Mouse (Mus musculus) mature B cell (primary cell): ENCODE data around the gene Helz.

Source experiments
- in situ Hi-C: fragments of 300-500 bp; cut with MboI; formaldehyde crosslinking; loops from 2 replicates; pipeline ENCODE4 v1.14.3; 2019

Helz gene

DNA sequence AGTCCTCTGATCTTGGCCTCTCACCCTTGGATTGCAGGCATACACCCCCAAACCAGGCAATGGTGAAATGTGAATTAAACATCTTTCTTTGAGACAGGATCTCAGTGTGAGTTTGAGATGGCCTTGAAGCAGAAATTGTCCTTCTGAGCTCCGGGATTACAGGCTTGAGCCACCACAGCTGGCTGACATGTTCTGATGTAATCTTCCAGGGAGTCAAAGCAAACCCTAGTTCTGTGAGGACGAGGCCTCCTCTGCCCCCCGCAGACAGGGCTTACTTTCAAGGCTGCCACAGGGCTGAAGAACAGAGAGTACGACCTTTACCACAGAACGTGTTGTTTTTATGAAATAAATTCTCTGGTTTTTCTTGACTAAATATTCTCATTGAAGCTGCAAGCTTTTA lies 126.3 kb downstream of the Helz start:
- in situ Hi-C loops, result no loop called here

DNA sequence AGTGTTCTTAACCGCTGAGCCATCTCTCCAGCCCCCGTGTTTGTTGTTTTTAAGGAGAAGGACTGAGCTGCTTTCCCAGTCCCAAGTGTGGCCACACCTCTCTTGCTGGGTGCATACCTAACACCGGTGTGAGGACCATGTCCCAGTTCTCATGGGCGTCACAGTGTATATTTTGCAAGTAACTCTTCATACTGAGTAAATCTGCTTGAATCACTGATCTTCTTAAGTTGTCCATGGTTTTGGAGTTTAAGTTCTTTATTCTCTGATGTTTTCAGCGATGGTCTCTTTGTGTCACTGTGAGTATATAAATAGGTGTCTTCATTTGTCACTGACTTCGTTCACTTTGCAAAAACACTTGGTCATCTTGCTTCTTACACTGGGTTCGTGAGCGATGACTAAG lies 126.9 kb downstream of the Helz start:
- in situ Hi-C loops, result no loop called here

DNA sequence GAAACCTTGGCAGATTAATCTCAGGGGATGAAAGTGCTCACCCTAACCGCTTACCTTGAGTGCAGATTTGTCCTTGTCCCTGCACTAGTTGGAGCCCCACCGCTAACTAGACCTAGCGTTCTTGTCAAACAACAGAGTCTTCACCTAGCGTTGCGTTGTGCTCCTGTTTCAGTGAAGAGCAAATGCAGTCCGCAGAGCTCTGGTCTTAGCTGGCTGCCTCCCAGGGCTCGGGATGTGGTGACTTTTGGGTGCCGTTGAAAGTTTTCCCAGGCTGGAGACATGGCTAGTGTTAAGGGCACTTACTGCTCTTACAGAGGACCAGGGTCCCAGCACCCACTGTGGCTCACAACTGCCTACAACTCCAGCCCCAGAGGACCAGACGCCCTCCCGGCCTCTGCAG lies 127.5 kb downstream of the Helz start:
- in situ Hi-C loops, result no loop called here

DNA sequence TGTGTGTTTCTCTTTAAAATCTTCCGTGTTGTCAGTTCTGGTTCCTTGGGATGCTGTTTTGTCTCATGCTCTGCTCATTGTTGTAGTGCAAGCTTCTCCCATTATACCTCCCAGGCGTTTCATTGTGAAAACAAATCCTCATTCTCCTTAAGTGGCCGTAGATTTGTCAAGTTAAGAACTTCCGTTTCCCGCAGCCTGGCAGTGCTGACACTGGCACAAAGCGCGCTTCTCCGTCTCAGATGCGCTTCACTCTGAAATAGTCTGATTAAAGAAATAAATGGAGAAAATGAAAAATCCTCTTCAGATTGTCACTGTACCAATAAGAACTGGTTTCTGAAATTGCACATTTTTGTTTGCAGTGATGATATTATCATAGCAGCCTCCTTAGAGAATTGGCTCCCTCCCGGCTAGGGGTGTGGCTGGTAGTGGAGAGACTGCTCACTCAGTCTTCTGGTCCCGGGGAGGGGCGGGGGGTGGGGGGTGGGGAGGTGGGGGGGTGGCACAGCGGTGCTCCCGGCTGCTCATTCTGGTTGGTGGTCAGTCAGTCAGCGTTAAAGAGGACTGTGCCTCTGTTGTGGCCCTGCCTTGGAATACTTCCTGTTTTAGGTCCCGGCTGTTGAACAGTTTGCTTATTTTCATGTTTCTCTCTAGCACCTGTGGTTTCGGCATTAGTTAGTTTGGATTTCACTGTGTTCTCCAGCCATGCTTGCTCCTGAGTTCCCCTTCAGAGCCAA lies 128.6 kb downstream of the Helz start:
- in situ Hi-C loops, result no loop called here

DNA sequence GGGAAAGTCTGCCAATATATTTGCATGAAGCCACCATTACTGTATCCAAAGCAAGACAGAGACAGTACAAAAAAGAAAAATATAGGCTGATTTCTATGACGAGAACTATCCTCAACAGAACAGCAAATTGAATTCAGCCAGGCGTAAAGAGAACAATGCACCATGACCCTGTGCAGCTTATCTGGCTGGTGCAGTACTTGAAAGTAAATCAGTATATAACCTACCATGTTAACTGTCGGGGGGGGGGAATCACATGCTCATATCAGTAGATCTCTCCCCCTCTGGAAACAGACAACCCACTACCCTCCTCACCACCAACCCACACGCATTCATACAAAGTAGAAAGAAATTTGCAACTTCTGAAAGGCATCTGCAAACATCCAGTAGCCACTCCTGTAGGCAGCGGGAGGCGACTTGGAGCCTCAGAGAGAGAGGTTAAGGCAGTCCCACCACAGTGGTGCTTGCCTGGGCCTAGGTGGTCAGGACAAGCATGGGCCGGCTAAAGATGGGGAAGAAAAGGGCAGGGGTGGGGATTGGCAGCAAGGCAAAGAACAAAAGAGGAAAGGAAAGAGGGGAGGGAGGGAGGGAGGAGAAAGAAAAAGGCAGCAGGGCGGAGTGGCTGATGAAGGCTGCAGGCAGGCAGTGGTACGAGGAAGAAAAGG lies 135.1 kb downstream of the Helz start:
- in situ Hi-C loops, result no loop called here

DNA sequence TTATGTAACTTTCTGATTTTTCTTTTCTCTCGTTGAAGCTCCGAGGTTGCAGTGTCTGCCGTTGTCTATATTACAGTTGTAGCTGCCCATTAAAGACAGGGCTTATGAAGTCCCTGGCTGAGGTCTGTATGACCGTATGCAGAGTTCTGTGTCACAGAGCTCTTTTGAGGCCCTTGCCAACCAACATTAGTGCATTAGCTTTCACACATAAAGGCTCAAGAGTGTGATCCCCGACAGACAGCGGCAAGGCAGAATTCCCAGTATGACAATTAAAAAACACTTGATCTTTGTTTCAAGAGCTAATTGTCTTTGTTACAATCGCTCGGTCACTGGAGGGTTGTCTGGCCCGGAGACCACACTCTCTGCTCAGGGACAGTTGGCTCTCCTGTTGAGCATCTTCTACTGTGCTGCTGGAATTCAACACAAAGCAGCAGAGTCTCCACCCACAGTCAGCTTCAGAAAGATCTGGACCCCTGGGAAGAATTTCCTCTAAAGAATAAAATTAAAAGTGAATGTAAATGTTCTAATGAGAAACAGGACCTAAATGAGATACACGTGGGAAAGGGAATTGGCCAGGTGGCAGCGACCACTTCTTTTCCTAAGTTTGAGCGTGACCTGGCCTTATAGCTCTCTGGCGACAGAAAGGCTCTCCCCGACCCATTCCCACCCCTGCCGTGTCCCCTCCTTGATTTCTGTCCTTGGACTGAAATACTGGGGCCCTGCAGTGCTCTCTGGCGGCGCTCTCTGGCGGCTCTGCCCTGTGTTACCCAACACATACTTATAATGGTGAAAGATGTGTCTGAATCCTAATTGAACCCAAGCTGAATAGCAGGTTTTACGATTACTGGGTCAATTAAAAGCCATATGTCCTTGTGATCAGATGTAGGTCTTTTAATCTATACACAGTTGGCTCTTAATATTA lies 136.1 kb downstream of the Helz start:
- in situ Hi-C loops, result no loop called here

DNA sequence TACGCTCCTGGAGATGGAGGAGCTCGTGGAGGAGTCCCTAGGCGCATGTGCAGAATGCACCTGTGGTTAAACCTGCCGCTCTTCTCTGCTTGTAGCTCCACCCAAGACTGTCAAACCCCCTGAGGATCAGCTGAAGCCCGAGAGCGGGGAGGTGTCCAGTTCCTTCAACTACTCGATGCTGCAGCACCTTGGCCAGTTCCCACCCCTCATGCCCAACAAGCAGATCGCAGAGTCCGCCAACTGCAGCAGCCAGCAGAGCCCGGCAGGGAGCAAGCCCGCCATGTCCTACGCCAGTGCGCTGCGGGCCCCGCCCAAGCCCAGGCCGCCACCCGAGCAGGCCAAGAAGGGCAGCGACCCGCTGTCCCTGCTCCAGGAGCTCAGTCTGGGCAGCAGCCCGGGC lies 138.6 kb downstream of the Helz start:
- in situ Hi-C loops, result no loop called here

DNA sequence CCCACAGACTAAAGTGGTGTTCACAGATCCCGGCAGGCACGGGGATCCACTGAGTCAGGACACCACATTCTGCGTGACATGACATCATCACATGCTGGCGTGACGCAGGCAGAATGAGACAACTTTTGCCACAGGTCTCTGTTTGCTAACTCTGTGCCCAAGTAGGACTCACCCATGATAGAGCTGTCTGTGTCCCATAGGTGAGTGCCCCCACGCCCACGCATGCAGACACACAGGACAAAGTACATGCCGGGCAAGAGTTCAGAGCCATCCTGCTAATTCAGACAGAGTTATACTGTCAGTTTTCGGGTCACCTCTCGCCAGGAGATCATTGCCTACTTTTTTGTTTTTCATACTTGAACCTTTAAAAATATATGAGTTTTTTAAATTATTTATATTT lies 140.8 kb downstream of the Helz start:
- in situ Hi-C loops, result no loop called here

DNA sequence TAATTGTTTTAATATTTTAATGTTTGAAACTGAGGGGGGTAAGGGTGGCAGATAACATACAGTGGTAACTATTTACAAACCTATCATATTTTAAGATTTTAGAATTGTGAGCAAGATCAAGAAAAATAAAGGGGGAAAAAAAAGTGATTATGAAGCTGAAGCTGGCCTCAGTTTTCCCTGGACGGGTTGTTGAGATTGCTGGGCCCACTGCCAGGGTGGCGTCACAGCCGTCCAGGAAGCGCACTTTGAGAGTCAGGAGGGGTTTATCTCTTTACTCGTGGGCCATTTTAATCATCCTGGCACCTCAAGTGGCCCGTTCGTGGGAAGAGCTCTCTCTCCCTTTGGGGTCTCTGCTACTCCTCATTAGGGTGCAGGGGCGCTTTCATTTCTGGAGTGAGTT lies 143.8 kb downstream of the Helz start:
- in situ Hi-C loops, result no loop called here

DNA sequence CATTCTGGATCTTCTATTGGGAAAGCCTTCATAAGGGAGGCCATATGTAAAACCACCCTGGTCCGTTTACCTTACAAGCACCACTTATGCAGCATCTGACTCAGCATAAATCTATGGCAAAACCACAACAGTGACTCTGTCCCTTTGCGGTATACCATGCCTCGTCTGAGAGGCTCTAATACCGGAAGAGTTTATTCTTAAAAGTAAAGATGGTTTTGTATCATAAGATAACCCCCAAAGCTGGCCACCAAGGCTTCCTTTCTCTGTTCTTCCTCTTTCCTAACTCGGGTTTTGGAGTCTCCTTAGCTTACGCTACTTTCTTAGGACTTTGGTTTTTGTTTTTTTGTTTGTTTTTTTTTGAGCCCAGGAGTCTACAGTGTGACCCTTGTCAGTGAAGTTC lies 145.6 kb downstream of the Helz start:
- in situ Hi-C loops, result no loop called here

DNA sequence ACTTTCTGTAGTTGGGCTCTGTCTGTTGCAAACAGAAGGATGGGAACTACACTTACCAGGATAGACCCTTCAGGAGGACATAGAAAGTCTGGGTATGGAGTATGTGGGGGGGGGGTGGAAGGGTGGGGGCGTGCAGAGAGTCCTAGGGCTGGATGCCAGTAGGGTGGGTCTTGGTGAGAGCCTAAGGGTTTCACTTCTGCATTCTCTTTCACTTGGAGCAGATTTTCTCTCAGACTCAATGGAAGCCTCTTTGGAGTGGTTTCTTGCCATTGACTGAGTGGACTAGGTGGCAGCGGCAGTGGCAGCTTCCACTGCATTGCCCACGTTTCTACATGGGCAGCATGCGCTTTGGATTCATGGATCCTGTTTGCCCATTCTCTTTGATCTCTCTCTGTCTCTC lies 152.2 kb downstream of the Helz start:
- in situ Hi-C loops, result no loop called here

DNA sequence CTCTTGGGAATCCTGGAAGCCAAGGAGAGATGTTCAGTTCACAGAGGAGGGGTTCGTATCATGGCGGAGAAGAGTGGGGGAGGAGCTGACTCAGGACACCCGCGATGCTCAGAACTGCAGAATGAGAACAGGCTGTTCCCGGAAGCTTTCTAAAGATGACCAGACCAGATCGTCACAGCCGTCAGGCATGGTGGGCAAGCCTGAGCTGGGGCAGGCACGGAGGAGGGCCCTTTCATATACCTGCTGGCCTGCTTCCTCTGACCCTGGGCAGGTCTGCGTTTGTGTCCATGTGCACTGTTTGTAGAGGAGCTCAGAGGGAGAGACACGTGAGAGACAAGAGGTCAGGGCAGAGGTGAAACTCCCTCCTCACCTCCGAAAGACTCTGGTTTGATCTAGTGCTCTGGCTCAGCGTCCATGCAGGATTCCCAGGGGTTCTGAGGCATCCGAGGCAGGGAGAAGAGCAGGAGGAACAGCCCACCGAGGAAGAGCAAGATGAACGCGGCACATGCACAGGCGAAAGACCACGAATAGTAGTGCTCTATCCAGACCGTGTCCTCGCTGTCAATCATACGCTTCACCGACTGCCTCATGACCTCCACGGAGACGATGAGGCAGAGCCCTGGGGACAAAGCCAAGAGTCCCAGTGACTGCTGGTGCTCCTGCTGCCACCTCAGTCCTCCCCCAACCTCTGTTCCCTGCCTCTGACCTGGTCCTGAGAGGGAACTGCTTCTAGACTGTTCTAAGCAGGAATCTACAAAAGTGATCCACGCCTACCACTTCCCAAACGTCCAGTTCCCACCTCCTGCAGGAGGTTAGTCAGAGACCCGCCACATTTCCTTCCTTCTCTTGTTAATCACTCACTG lies 155.8 kb downstream of the Helz start:
- in situ Hi-C loops, result no loop called here

DNA sequence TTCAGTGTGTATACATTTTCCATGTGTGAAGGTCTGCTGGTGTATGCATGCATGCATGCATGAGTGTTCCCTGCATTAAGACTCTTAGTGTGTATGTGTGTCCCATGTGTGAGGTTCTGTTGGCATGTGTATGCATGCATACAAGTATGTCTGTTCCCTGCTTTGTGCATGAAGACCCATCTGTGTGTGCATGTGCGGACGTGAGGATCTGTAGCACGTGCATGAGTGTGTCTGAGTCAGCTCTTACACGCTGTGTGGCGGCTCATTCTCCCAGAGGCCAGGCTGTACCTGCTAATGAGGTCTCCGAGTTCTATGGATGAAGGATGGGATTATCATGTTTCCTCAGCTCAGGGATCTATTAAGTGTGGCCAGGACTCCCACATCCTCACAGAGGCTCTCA lies 157.3 kb downstream of the Helz start:
- in situ Hi-C loops, result no loop called here

DNA sequence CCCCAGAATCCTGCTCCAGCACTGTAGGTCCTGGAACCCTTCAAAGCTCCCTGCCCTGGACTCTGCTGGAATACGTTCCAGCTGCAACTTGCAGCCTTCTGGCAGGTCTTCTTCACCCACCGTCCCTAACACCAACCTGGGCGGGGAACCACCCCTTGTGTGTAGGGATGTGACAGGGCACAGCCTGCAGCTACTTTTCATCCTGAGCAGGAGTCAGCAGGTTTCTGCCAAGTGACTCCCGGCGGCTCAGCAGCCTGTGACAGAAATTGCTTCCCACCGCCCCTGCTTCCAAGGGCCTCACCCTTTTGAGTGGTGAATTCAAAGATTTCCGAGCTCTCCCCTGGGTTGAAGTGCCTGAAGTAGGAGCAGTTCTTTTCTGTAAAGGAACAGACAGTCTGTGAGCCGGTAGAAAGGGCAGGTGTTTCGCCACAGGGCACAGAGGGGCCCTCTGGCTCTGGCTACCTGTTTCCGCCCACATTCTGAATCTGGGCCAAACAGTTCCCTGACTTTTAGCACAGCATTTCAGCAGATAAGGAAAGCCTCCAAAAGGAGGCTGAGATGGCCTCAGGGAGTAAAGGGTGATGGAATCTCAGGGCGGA lies 157.8 kb downstream of the Helz start:
- in situ Hi-C loops, result no loop called here

DNA sequence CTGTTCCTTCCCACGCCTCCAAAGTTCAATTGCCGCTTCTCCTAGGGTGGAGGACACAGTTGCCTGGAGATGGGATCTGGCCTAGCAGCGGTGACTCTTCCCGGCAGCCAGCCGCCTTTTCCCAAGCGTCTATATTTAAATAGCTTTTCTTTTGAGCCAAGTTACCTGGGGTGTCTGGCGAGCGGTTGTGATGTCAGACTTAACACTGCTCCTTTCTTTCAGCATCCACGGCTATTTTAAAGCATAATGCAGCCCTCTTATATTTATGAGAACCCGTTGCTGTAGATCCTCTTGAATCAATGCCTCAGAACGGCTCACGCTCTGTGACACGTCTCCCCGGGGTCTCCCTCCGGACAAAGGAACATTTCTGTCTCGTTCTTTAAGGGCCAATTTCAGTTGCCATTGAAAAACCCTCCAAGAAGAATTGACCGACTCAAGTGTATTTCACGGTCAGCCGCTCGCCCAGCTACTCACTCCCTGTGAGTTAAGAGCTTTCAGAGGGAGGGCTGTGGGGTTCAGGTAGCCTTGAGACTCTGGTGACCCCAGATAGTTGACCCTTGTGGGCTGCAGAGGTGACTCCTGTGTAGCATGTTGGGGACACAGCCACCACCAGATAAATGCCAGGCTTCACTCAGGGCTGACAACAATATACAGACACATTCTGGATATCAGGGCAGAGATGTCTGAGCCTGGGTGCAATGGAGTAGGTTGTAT lies 160.3 kb downstream of the Helz start:
- in situ Hi-C loops, result no loop called here

DNA sequence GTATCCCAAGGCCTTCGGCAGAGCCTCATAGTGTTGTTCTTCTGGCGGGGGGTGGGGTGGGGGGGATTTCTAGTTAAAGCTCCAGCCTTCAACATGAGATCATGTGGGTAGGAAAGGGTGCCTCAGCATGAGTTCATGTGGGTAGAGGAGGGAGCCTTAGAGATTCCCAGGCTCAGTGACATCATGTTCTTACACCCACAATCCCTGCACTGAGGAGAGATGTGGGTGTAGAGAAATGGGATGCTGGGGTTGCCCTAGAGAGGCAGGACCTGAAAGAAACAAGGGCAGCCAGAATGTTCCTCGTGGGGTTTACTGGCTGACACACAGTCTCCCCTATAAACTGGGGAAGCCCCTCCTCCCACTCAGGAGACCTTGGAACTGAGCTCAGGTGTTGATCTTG lies 162.6 kb downstream of the Helz start:
- in situ Hi-C loops, result no loop called here

DNA sequence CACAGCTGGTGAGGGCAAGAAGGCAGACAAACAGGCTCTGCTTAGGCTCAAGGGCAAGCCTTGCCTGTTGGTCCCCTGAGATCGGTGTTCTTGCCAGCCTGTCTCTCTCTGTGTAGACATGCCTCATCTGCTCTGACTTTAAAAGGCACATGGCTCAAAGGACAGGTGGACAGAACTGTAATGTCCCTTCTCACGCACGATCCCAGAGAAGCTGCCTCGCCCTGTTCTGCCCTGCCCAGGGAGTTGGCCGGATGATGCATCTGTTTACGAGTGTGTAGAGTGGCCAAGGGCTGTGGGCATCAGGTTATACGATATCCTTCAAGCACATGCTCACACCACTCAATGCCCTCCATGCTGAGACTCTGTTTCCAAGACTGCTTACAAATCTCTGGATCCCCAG lies 166.6 kb downstream of the Helz start:
- in situ Hi-C loops, result no loop called here

DNA sequence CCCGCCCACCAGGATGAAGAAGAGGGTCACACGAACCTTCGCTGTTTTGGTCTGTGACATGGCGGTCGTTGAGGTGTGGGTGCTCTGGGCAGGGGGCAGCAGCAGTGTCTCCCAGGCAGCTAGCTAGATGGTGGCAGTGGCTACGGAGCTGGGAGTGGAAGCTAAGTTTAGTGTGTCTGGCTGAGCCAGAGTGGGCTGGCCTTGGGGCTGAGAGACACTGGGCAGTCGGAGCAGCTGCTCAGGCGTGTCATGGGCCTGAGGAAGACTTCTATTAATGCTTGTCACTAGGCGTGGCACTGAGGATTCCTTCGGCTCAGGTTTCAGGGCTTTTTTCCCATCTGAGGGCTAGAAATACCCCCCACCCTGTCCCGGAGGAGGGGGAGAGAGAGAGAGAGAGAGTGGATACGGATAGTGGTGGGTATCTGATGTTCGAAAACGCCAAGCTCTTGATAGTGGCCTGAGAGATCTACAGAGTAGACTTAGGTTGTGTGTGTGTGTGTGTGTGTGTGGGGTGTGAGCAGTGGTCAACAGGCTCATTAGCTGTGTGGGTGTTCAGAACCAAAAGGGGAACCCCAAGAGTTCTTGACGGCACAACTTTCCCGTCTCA lies 168.7 kb downstream of the Helz start, which contains the start of gene Cacng1:
Gene Cacng1 (minus strand): TSS at position 191 of the 607 bp plus-strand sequence.
- in situ Hi-C loops, result no loop called here

DNA sequence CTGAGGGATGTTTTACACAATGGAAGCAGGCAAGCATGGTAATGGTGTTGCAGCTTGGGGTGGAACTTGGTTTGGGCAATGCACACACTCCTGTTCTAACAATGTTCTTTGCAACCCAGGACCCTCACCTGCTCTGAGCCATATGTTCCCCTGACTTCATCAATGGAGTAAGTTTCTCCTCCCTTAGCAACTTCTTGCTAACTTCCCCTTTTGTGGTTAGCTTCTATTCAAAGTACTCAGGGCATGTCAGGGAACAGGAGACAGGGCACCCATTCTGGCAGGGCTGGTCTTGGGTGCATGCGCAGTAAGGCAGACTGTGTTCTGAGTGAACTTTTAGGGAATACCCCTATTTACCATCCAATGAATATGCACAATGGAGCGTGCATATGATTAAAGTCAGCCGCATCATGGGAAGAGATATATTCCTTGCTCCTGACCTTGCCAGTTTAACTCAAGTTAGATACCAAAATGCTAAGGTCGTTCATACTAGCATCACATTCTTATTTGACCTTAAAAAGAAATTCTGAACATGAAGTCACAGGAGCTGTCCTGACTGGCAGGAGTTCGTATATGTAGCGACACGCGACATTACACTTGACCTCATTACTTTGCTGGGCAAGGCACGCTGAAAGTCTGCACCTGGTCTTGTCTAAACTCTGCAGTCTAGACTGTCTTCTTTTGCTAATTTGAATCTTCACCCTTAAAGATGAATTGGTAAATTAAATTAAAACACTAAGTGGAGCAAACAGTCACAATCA lies 172.7 kb downstream of the Helz start:
- in situ Hi-C loops, result no loop called here
